Mouse (Mus musculus) limb, embryonic 15.5 days (tissue): ENCODE measurements around the gene Clmp. TPM values are rescaled to one million over a fixed set of nuclear protein-coding genes. Genes with fewer than 3 reads are reported as not detected.
"Not testable (repeated sequence)": the region's sequence is repeated elsewhere in the genome, so short reads cannot be mapped to it uniquely, and the experiment has no call there.

Experiments
- ATAC-seq: fragments of 200-750 bp; cut with Nextera tagmentation; 2 replicates; pipeline ENCODE4 v1.8.0; 2017; ENCODE audit warnings: low read depth, moderate TSS enrichment; ENCODE audit not compliant: insufficient number of reproducible peaks, low FRiP score, low TSS enrichment
- H3K27ac ChIP-seq: fragments of 300-500 bp; sonication (generic); 2 replicates; pipeline ENCODE4 v1.5.1; 2015; ENCODE audit warnings: moderate library complexity, mild to moderate bottlenecking, inconsistent platforms
- H3K27me3 ChIP-seq: fragments of 300-500 bp; sonication (generic); 2 replicates; pipeline ENCODE4 v1.6.1; 2015; ENCODE audit warnings: inconsistent platforms
- H3K36me3 ChIP-seq: fragments of 300-500 bp; sonication (generic); 2 replicates; pipeline ENCODE4 v1.6.1; 2015; ENCODE audit warnings: inconsistent platforms
- H3K4me1 ChIP-seq: fragments of 300-500 bp; sonication (generic); 2 replicates; pipeline ENCODE4 v1.6.1; 2015; ENCODE audit warnings: inconsistent platforms
- H3K4me2 ChIP-seq: fragments of 300-500 bp; sonication (generic); 2 replicates; pipeline ENCODE4 v1.6.1; 2015; ENCODE audit warnings: mild to moderate bottlenecking, inconsistent platforms
- H3K4me3 ChIP-seq: fragments of 300-500 bp; sonication (generic); 2 replicates; pipeline ENCODE4 v1.5.1; 2015; ENCODE audit warnings: mild to moderate bottlenecking, inconsistent platforms
- H3K9ac ChIP-seq: fragments of 300-500 bp; sonication (generic); 2 replicates; pipeline ENCODE4 v1.6.1; 2015; ENCODE audit warnings: inconsistent platforms
- H3K9me3 ChIP-seq: fragments of 300-500 bp; sonication (generic); 2 replicates; pipeline ENCODE4 v1.6.1; 2016; ENCODE audit warnings: inconsistent platforms
- WGBS: fragments of 180-500 bp; shearing (Covaris S2); methylation state at CpG from one replicate; pipeline ENCODE4 v1.1.7; 2015; 5-methylcytosine and 5-hydroxymethylcytosine counted together
- polyA plus RNA-seq: library from polyadenylated mRNA; unstranded; fragments of >200 nt; fragmentation: Nextera tagmentation; extraction: Ambion mirVana; gene quantifications from 2 replicates; pipeline ENCODE4 v1.2.1, GENCODE M21; 2015

Gene Clmp
- polyA plus RNA-seq, 1 experiment from 2014 or later = 44.2 TPM

DNA sequence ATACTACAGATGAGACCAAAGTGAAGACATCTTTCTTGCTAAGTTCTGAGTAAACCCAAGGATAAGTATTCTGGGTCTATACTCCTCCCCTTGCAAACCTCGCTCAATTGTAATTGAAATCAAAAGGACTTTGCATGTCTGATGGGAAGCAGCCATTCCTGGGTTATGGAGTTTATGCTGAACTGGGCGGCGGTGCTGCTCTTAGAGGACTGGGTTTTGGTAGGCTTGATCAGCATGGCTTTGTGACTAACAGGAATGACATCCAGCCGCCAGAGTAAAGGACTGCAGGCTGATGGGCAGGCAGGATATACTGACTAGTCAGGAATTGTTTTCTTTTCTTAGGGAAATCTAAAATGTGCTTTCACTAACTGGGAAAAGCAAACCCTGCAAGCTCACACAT lies 82.2 kb downstream of the Clmp start:
- WGBS = 83% methylated on average over 4 of the region's 4 CpGs
- no peaks in the 10 kb centered on the region for H3K9me3 ChIP-seq
- H3K4me2 ChIP-seq = no peak overlapping the region
- ATAC-seq = no peak
- no peaks in the 10 kb centered on the region for H3K4me1 ChIP-seq
- H3K4me3 ChIP-seq = no peak overlapping the region
- no peaks in the 10 kb centered on the region for H3K27me3 ChIP-seq
- H3K36me3 ChIP-seq = peaks cover 41% of the 10 kb centered on the region
- H3K27ac ChIP-seq = no peak overlapping the region; the same call in 1 of the 2 replicates
- no peak overlapping the region for H3K9ac ChIP-seq

DNA sequence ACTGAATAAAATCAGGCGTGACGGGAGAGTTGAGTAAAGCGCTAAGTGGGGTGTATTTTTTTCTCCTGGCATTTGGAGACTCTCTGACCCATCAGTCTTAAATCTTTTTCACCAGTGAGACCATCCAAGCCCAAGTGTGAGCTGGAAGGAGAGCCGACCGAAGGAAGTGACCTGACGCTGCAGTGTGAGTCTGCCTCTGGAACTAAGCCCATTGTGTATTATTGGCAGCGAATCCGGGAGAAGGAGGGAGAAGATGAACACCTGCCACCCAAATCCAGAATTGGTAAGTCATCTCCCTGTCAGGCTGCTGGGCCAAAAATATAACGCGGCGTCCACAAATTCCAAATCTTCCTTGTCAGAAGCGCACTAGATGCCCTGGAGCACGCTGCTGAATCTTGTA lies 86.5 kb downstream of the Clmp start:
- H3K4me2 ChIP-seq = no peak overlapping the region
- no peaks in the 10 kb centered on the region for H3K9me3 ChIP-seq
- no peak for ATAC-seq
- no peaks in the 10 kb centered on the region for H3K4me1 ChIP-seq
- H3K4me3 ChIP-seq = no peak overlapping the region
- H3K36me3 ChIP-seq = peaks cover 43% of the 10 kb centered on the region
- no peaks in the 10 kb centered on the region for H3K27me3 ChIP-seq
- H3K9ac ChIP-seq = no peak overlapping the region
- 79% methylated on average over 13 of the region's 13 CpGs for WGBS
- H3K27ac ChIP-seq = no peak overlapping the region

DNA sequence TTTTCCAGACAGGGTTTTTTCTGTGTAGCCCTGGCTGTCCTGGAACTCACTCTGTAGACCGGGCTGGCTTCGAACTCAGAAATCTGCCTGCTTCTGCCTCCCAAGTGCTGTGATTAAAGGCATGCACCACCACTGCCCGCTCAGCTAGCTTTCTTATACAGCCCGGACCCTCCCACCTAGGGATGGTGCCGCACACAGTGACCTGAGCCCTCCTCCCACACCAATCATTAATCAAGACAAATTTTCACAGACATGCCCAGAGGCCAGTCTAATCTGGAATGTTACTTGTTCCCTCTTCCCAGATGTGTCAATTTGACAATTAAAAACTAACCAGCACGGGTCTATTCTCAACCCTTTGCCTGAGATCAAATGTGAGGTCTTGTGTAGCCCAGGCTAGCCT lies 87.4 kb downstream of the Clmp start:
- peaks cover 40% of the 10 kb centered on the region for H3K36me3 ChIP-seq
- H3K9ac ChIP-seq, H3K4me2 ChIP-seq, H3K9me3 ChIP-seq, H3K27me3 ChIP-seq, H3K27ac ChIP-seq, H3K4me3 ChIP-seq, H3K4me1 ChIP-seq: not testable (repeated sequence)
- 0 out of 2 replicates have a peak, but pooled peaks have one; percentile 24 for ATAC-seq
- WGBS = 78% methylated on average over 6 of the region's 6 CpGs

DNA sequence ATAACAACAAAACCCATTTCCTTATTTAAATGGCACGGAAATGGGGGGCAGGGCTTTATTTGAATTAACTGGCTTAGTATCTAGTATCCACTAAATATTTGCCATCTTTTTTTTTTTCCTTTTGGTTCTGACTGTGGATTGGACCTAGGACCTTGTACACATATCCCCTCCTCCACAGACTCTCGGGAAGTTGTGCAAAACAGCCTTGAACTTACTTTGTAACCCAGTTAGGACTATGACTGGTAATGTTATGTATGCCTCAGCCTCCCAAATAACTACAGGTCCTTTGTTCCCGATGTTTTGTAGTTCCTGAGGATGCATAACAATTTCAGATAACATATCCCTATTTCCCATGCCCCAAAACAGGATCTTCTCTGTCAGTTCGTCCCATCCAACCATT lies 88.1 kb downstream of the Clmp start:
- H3K36me3 ChIP-seq = peaks cover 40% of the 10 kb centered on the region
- H3K4me2 ChIP-seq = no peak overlapping the region
- H3K4me3 ChIP-seq = no peak overlapping the region
- H3K9me3 ChIP-seq = no peaks in the 10 kb centered on the region
- 86% methylated on average over 4 of the region's 4 CpGs for WGBS
- H3K9ac ChIP-seq = no peak overlapping the region
- no peak for ATAC-seq
- H3K27me3 ChIP-seq = no peaks in the 10 kb centered on the region
- H3K4me1 ChIP-seq = no peaks in the 10 kb centered on the region
- H3K27ac ChIP-seq = no peak overlapping the region

DNA sequence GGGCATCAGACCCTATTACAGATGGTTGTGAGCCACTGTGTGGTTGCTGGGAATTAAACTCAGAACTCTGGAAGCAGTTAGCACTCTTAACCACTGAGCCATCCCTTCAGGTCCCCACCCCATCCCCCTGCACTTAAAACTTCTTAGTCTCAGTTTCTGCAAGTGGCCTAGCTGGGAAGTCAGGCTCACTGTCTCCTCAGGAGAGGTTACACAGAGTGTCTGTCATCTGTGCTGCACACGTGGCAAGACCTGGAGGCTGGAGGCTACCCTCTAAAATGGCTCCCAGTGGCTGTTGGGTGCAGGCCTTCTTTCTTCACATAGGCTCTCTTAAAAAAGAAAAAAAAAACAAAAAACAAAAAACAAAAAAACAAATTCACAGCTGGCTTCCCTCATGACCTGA lies 90.3 kb downstream of the Clmp start:
- H3K4me2 ChIP-seq = no peak overlapping the region
- H3K4me3 ChIP-seq = no peak overlapping the region
- 57% methylated on average over 1 of the region's 1 CpGs for whole genome bisulfite sequencing
- ATAC-seq = no peak
- no peaks in the 10 kb centered on the region for H3K9me3 ChIP-seq
- H3K9ac ChIP-seq = no peak overlapping the region
- H3K27me3 ChIP-seq = no peaks in the 10 kb centered on the region
- no peaks in the 10 kb centered on the region for H3K4me1 ChIP-seq
- H3K27ac ChIP-seq = no peak overlapping the region
- H3K36me3 ChIP-seq = peaks cover 34% of the 10 kb centered on the region

DNA sequence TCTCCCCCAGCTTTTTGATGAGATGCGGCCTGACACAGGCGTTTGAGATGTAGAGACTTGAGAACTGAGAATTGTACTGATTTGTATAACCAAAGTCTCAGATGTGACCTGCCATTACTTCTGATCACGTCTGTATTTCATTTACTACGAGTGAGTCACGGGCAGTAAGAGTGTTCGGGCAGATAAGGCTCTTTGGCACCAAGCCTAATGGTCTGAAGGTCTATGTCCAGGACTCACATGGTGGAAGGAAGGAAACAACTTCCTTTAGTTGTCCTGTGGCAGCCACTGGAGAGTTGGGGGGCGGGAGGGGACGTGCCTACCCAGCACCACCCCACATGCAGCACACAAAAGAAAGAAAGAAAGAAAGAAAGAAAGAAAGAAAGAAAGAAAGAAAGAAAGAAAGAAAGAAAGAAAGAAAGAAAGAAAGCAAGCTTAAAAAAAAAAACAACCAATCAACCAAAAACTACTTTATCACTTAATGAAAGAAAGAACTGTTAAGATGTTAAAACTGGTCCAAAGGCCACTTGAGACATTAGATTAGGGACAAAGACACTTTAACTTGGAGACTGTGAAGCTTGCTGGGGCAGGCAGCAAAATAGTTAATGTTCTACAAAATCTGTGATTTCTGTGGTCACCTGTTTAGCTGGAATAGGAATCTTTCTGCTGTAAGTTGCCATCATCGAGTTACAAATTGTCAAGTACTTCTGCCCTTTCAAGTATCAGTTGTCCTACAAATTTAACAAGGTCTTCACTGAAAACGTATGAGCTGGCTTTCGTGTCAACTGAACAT lies 90.9 kb downstream of the Clmp start:
- H3K36me3 ChIP-seq = peaks cover 33% of the 10 kb centered on the region
- peaks cover 3% of the 10 kb centered on the region; the same call in 1 of the 2 replicates for H3K4me1 ChIP-seq
- no peak overlapping the region for H3K27ac ChIP-seq
- no peak overlapping the region for H3K4me3 ChIP-seq
- H3K9ac ChIP-seq = no peak overlapping the region
- no peaks in the 10 kb centered on the region for H3K27me3 ChIP-seq
- WGBS = 66% methylated on average over 11 of the region's 11 CpGs
- ATAC-seq = no peak
- H3K9me3 ChIP-seq = no peaks in the 10 kb centered on the region
- H3K4me2 ChIP-seq = no peak overlapping the region

DNA sequence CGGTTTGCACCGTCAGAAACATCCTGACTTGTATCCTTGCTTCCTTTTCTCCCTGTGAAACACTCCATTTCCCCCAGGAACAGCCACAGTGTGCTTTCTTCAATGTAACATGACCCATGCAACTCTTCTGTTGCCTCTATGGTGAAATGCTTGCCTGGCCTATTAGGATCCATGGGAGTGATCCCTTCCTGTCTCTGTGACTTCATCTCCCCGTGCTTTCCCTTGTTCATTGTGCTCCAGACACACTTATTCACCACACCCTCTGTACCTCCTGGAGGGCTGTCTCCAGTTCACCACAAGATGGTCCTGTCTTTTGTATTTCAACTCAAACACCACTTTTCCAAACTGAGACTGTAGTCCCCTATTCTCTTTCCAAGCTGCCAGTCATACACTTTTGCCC lies 94.3 kb downstream of the Clmp start:
- no peak for ATAC-seq
- Histone ChIP-seq H3K27me3 (no peaks in the 10 kb centered on the region), H3K27ac (no peak overlapping the region), H3K9ac (no peak overlapping the region), H3K4me3 (no peak overlapping the region), H3K4me1 (peaks cover 11% of the 10 kb centered on the region), H3K9me3 (no peaks in the 10 kb centered on the region), H3K36me3 (peaks cover 13% of the 10 kb centered on the region), H3K4me2 (no peak overlapping the region)
- WGBS = 72% methylated on average over 3 of the region's 3 CpGs

DNA sequence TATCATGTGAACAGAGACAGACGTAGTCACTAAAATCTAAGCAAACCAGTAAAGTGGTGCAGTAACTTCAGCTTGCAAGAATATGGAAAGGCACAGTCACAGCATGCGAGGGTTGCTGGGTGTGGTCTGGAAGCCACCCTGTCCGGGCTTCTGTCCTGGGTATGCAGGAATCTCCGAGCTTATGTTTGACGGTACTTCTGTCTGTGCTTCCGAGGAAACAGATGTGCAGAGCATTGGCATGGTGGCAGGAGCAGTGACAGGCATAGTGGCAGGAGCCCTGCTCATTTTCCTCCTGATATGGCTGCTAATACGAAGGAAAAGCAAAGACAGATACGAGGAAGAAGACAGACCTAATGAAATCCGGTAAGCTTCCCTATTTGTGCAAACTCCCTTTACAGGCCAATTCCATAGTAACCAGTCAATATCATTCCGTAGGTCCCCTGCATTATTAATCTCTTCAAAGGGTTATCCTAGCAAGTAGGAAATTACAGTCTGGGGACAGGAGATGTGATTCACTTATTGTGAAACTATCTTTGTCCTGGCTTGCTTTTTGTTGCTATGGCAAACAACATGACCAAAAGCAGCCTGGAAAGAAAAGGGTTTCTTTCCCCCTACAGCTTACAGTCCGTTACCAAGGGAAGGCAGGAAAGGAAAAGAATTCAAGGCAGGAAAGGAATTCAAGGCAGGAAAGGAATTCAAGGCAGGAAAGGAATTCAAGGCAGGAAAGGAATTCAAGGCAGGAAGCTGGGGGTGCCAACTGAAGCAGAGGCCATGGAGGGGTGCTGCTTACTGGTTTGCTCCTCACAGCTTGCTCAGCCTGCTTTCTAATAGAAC lies 95.3 kb downstream of the Clmp start:
- peaks cover 13% of the 10 kb centered on the region for H3K36me3 ChIP-seq

DNA sequence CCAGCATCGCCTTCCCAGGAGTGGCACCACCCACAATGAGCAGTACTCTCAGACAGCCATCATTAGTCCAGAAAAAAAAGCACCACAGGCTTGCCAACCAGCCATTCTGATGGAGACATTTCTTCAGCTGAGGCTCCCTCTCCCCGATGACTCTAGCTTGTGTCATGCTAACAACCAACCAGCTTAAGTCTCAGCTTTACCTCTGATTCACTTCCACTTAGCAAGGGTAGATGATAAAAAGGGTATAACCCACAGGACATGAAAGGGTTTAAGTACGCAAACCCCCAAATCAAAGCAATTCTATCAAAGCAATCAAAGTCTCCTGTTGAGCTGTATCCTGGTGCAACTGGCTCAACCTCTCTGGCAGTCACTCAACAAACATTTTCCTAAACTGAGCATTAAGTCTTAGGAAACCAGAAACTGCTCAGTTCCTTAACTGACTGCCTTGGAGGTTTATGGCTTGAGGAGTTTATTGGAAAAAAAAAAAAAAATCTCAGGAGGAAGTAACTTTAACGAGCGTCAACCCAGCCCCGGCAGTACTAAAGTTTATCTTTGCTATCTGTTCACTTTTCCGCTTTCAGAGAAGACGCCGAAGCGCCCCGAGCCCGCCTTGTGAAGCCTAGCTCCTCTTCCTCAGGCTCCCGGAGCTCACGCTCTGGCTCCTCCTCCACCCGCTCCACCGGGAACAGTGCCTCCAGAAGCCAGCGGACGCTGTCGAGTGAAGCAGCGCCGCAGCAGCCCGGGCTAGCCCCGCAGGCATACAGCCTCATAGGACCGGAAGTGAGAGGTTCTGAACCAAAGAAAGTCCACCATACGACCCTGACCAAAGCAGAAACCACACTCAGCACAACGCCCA lies 96.2 kb downstream of the Clmp start:
- H3K9me3 ChIP-seq = no peaks in the 10 kb centered on the region
- H3K9ac ChIP-seq = no peak overlapping the region
- ATAC-seq = no peak
- peaks cover 11% of the 10 kb centered on the region for H3K4me1 ChIP-seq
- WGBS = 29% methylated on average over 26 of the region's 26 CpGs
- peak overlapping the region; percentile 58 for H3K27ac ChIP-seq
- H3K4me3 ChIP-seq = no peak overlapping the region
- H3K36me3 ChIP-seq = peaks cover 8% of the 10 kb centered on the region
- H3K4me2 ChIP-seq = peak overlapping the region; percentile 15; the same call in 1 of the 2 replicates
- no peaks in the 10 kb centered on the region for H3K27me3 ChIP-seq

More for the DNA sequence above, 95.3 kb downstream of the Clmp start:
- Histone ChIP-seq H3K4me2 (no peak overlapping the region), H3K4me1 (peaks cover 11% of the 10 kb centered on the region), H3K27me3 (no peaks in the 10 kb centered on the region), H3K27ac (peak overlapping the region; percentile 58), H3K9ac (no peak overlapping the region), H3K9me3 (no peaks in the 10 kb centered on the region), H3K4me3 (no peak overlapping the region)
- ATAC-seq = no peak
- 70% methylated on average over 11 of the region's 11 CpGs for WGBS

DNA sequence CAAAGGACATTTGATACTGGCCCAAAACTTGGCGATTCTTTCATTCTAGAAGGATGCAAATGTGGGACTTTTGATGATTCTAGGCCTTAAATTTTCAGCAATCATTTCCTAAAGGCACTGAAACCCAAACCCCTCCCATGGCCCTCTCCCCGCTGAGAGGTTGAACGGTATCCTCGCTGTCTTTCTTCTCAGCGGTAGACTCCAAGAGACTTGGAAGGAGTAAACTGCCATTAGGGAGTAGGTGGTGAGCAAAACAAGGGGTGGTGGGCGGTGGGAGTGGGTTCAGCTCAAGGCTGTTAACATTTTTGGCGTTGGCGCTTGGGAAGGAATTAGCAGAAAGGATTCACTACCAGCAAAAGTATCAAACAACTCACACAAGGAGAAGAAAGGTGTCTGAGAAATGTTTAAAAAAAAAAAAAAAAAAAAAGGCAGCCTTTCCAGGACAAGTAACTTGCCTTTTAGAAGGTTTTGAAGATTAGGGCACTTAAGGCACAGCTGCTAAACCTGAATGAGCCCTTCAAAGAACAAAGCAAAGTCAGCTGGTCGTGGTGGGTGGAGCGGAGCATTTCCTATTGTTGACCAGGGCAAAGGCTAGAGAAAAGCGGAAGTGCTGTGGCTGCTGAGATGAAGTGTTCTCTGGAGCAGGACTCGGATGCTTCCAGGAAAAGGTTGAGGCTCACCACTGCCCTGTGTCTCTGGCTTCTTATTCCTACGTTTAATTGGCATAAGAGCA lies 98.0 kb downstream of the Clmp start:
- peak overlapping the region; percentile 62; the same call in 1 of the 2 replicates for H3K27ac ChIP-seq
- peaks cover 8% of the 10 kb centered on the region for H3K36me3 ChIP-seq
- H3K4me1 ChIP-seq = peaks cover 11% of the 10 kb centered on the region
- no peak overlapping the region for H3K9ac ChIP-seq
- no peaks in the 10 kb centered on the region for H3K27me3 ChIP-seq
- no peak for ATAC-seq
- H3K4me2 ChIP-seq = no peak overlapping the region
- 28% methylated on average over 13 of the region's 13 CpGs for WGBS
- no peak overlapping the region for H3K4me3 ChIP-seq
- H3K9me3 ChIP-seq = no peaks in the 10 kb centered on the region

DNA sequence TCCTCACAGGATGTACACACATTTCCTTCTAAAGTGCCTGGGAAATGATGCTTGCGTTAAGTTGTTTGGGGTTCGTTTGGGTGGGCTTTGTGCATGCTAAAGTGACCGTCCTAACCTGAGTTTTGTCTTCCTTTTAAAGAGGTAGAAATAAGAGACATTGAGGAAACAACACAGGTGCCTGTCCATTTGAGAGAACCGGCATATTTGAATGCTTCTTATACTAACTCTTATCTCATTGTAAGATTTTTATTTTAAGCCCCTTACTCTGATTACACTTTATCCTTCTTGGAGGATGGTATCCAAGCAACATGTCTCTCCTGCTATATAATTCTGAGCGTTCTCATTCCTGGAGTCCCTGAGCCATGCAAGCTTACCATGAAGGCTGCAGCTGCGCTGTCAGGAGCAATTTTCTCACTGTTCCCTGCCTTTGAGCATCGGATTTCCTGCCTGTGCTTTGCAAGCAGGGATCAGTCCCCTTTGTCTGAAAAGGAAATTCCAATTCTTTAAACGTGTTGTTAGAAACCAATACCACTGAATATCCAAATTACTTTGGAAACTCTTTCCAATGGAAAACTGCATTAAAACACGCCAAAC lies 98.7 kb downstream of the Clmp start:
- Histone ChIP-seq H3K9ac (no peak overlapping the region), H3K27me3 (no peaks in the 10 kb centered on the region), H3K4me2 (no peak overlapping the region), H3K36me3 (peaks cover 8% of the 10 kb centered on the region), H3K4me3 (no peak overlapping the region), H3K27ac (peak overlapping the region; percentile 68), H3K9me3 (no peaks in the 10 kb centered on the region), H3K4me1 (peaks cover 11% of the 10 kb centered on the region)
- WGBS = 25% methylated on average over 9 of the region's 9 CpGs
- no peak for ATAC-seq
